Mouse (Mus musculus): Measurements from ENCODE around the gene Zfp472. TPM values are rescaled to one million over a fixed set of nuclear protein-coding genes. Genes with fewer than 3 reads are reported as not detected.

Gene Zfp472
- 2.7 and 3.1 TPM in 2 replicates for polyA plus RNA-seq (2012; rRNA removed)

GRCm38 (mm10) chr17:32965623-32966290, at the start of gene Zfp472:
TSS of gene Zfp472 (plus strand) at chr17:32965814.

GRCm38 (mm10) chr17:32917131-32917530, 48.5 kb upstream of the Zfp472 start, which contains the start of gene Cyp4f14:
TSS of gene Cyp4f14 (minus strand) at chr17:32917342.

DNA sequence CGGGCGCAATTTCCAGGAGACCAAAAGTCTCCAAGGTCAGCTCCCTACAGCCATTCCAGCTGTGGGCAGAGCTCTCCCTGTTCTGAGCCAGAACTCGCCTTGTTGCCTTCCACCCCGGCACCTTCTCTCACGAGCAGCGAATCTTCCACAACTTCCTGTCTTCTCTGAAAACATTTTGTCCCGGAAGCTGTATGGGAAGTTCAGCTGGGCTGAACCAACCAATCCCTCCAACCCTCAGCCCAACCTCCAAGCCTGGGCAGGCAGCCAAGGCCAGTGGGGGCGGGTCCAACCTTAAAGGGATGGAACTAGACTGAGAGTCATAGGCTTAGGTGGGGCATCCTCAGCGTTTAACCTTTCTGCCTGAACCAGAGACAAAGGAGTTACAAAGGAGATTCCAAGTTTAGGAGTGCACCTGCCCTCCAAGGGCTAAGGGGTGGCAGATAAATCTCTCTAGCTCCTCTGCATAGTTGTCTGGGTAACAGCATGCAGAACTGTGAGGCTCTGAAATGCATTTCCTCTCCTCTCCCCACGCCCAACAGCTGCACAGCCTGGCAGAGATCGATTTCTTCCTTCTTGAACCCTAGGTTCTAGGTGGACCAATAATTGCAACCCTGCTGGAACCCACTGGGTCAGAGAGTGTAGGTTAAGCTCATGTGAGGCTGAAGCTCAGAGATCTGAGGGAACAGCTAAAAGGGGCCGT, 18.2 kb upstream of the Zfp472 start, which contains the start of gene Cyp4f13:
Gene Cyp4f13 (minus strand): TSS at position 188 of the 700 bp plus-strand sequence.

DNA sequence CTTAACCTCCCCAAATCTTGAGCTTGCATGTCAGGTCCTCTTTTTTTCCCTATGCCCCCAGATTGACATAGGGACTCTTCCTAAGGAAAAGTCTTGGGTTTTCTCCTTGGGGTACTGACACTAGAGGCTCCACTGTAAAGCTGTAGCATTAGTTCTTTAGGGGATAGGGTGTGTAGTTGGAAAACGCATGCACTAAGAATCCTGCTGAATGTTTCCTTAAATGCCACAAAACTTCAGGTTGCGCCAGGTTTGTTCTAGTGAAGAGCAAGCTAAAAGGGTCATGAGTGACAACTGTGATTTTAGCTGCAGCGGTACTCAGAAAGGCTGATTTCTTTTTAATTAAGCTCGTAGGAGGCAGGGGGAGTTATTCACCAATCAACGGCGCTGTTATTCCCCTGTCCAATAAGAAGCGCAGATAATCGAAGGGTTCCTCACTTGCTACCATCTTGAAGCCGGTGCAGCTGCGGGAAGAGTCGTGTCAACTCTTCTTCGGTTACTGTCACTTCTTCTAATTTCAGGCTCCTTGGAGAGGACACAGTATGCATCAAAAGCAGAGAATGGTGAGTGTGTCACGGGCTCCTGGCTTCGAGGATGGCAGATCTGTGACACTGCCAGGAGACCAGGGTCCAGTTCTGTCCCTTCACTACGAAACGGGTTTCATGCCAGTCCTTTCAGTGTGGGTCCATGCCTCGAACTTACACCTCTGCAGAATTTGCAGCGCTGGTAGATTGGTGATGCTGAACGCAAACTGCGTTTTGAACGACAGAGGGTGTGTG, 27.3 kb downstream of the Zfp472 start, which contains the start of gene Zfp952:
Gene Zfp952 (plus strand): TSS at position 431 of the 776 bp plus-strand sequence.

Other genes starting within 250 kb of the Zfp472 start
- gene Zfp871, start 177.5 kb upstream of the Zfp472 start, polyA plus RNA-seq (2012; rRNA removed), result 7.6 and 9.3 TPM in 2 replicates
- 0.11 and 0.17 TPM in 2 replicates for gene Zfp811, start 155.9 kb upstream of the Zfp472 start, polyA plus RNA-seq (2012; rRNA removed)
- gene Zfp799, start 135.6 kb upstream of the Zfp472 start, polyA plus RNA-seq (2012; rRNA removed), result 1.0 TPM in 2 replicates
- 0.90 and 0.93 TPM in 2 replicates for gene Zfp870, start 74.2 kb upstream of the Zfp472 start, polyA plus RNA-seq (2012; rRNA removed)
- gene Cyp4f14, start 48.5 kb upstream of the Zfp472 start, polyA plus RNA-seq (2012; rRNA removed), result not detected in 2 replicates
- 3.7 and 3.9 TPM in 2 replicates for gene Cyp4f13, start 18.4 kb upstream of the Zfp472 start, polyA plus RNA-seq (2012; rRNA removed)
- gene Zfp952, start 27.3 kb downstream of the Zfp472 start, polyA plus RNA-seq (2012; rRNA removed), result 1.9 and 2.1 TPM in 2 replicates
- 1.3 and 1.5 TPM in 2 replicates for gene Zfp763, start 67.6 kb downstream of the Zfp472 start, polyA plus RNA-seq (2012; rRNA removed)
- not detected in 2 replicates for gene 4921501E09Rik, start 102.2 kb downstream of the Zfp472 start, polyA plus RNA-seq (2012; rRNA removed)
- gene Zfp563, start 123.5 kb downstream of the Zfp472 start, polyA plus RNA-seq (2012; rRNA removed), result 0.67 and 0.91 TPM in 2 replicates
- gene Morc2b, start 173.9 kb downstream of the Zfp472 start, polyA plus RNA-seq (2012; rRNA removed), result not detected in 2 replicates
- not detected in 2 replicates for gene Olfr55, start 202.6 kb downstream of the Zfp472 start, polyA plus RNA-seq (2012; rRNA removed)
- gene Olfr239, start 225.5 kb downstream of the Zfp472 start, polyA plus RNA-seq (2012; rRNA removed), result not detected in 2 replicates